Mouse (Mus musculus): ENCODE results near the gene Pou2f2.

Gene Pou2f2

GRCm38 (mm10) chr7:25088968-25089367 lies 90.6 kb downstream of the Pou2f2 start:
- DNase-seq = no peak

- DNase-seq = peak; percentile 75
Observed at GRCm38 (mm10) chr7:25088531-25088930, 91.0 kb downstream of the Pou2f2 start.

GRCm38 (mm10) chr7:25087972-25088371 lies 91.6 kb downstream of the Pou2f2 start:
- no peak for DNase-seq

- DNase-seq = no peak
Observed at GRCm38 (mm10) chr7:25087256-25087912, 92.1 kb downstream of the Pou2f2 start.

GRCm38 (mm10) chr7:25086656-25087055 lies 92.9 kb downstream of the Pou2f2 start:
- no peak for DNase-seq

GRCm38 (mm10) chr7:25084621-25085020 lies 94.9 kb downstream of the Pou2f2 start:
- DNase-seq = no peak

GRCm38 (mm10) chr7:25082510-25082909 lies 97.0 kb downstream of the Pou2f2 start:
- DNase-seq = peak; percentile 61

- DNase-seq = no peak
Observed at GRCm38 (mm10) chr7:25080431-25080830, 99.1 kb downstream of the Pou2f2 start.

- DNase-seq = no peak
Observed at GRCm38 (mm10) chr7:25079496-25080026, 100.0 kb downstream of the Pou2f2 start.

GRCm38 (mm10) chr7:25077414-25077755 lies 102.1 kb downstream of the Pou2f2 start:
- DNase-seq = no peak

GRCm38 (mm10) chr7:25076663-25077413 lies 102.7 kb downstream of the Pou2f2 start:
- DNase-seq = peak; percentile 98

GRCm38 (mm10) chr7:25076296-25076662 lies 103.2 kb downstream of the Pou2f2 start:
- no peak for DNase-seq

- no peak for DNase-seq
Observed at GRCm38 (mm10) chr7:25073924-25074323, 105.6 kb downstream of the Pou2f2 start.

- peak; percentile 76 for DNase-seq
Observed at GRCm38 (mm10) chr7:25072716-25073390, 106.7 kb downstream of the Pou2f2 start.

GRCm38 (mm10) chr7:25071979-25072715 lies 107.4 kb downstream of the Pou2f2 start, which contains the start of the genes Grik5 and Zfp574:
Grik5 (minus strand) TSS chr7:25072346.
Zfp574 (plus strand) TSS chr7:25072567.
- DNase-seq = peak; percentile 27

- peak; percentile 69 for DNase-seq
Observed at GRCm38 (mm10) chr7:25068724-25069123, 110.8 kb downstream of the Pou2f2 start.

- DNase-seq = no peak
Observed at GRCm38 (mm10) chr7:25067909-25068656, 111.4 kb downstream of the Pou2f2 start.

- DNase-seq = no peak
Observed at GRCm38 (mm10) chr7:25067338-25067737, 112.2 kb downstream of the Pou2f2 start.

- no peak for DNase-seq
Observed at GRCm38 (mm10) chr7:25063900-25064299, 115.6 kb downstream of the Pou2f2 start.

GRCm38 (mm10) chr7:25063346-25063745 lies 116.2 kb downstream of the Pou2f2 start:
- no peak for DNase-seq

- DNase-seq = no peak
Observed at GRCm38 (mm10) chr7:25058836-25059235, 120.7 kb downstream of the Pou2f2 start.

GRCm38 (mm10) chr7:25058394-25058793 lies 121.1 kb downstream of the Pou2f2 start:
- no peak for DNase-seq

Measured in embryo, embryonic 11 days (tissue).